Mouse (Mus musculus) NIH3T3 (cell line): ENCODE measurements at regions not wholly inside any gene's neighbourhood (a gene's known extent, or its start where the extent isn't known, plus 50 kb on each side); places are given as distances from the start of the nearest gene placed in this dataset.

Experiments used
- DNase-seq: peaks from one replicate; pipeline ENCODE4 v3.0.0-alpha.2; 2012; ENCODE audit warnings: low read depth

GRCm38 (mm10) chr14:76917139-76917929 is 119.2 kb upstream of the Ccdc122 start:
- DNase-seq: no peak

- DNase-seq: no peak
These were observed 122.7 kb upstream of the Ccdc122 start for GRCm38 (mm10) chr14:76913850-76914249.

- no peak for DNase-seq
These were observed 124.1 kb upstream of the Ccdc122 start for GRCm38 (mm10) chr14:76912301-76913001.

- DNase-seq: no peak
These were observed 125.3 kb upstream of the Ccdc122 start for GRCm38 (mm10) chr14:76911271-76911670.

- peak; percentile 57 for DNase-seq
These were observed 126.4 kb upstream of the Ccdc122 start for GRCm38 (mm10) chr14:76910186-76910585.

- no peak for DNase-seq
These were observed 128.6 kb upstream of the Ccdc122 start for GRCm38 (mm10) chr14:76907941-76908340.

- DNase-seq: peak; percentile 43
These were observed 133.4 kb upstream of the Ccdc122 start for GRCm38 (mm10) chr14:76902962-76903757.

GRCm38 (mm10) chr14:76901490-76901889 is 135.1 kb upstream of the Ccdc122 start:
- DNase-seq: no peak

- no peak for DNase-seq
These were observed 137.2 kb upstream of the Ccdc122 start for GRCm38 (mm10) chr14:76899331-76899730.

- no peak for DNase-seq
These were observed 148.9 kb upstream of the Ccdc122 start for GRCm38 (mm10) chr14:76887708-76888107.

- DNase-seq: no peak
These were observed 149.4 kb upstream of the Ccdc122 start for GRCm38 (mm10) chr14:76887201-76887600.

- DNase-seq: peak; percentile 32
These were observed 153.3 kb upstream of the Ccdc122 start for GRCm38 (mm10) chr14:76883231-76883651.

- DNase-seq: peak; percentile 61
These were observed 153.8 kb upstream of the Ccdc122 start for GRCm38 (mm10) chr14:76882711-76883171.

- DNase-seq: peak; percentile 66
These were observed 155.7 kb upstream of the Ccdc122 start for GRCm38 (mm10) chr14:76880851-76881250.

- DNase-seq: peak; percentile 64
These were observed 159.3 kb upstream of the Ccdc122 start for GRCm38 (mm10) chr14:76877306-76877705.

- DNase-seq: peak; percentile 77
These were observed 160.6 kb upstream of the Ccdc122 start for GRCm38 (mm10) chr14:76876015-76876414.

GRCm38 (mm10) chr14:76875266-76875900 is 161.2 kb upstream of the Ccdc122 start:
- peak; percentile 12 for DNase-seq

GRCm38 (mm10) chr14:76874542-76875265 is 161.9 kb upstream of the Ccdc122 start:
- peak; percentile 54 for DNase-seq

GRCm38 (mm10) chr14:76873684-76874083 is 162.9 kb upstream of the Ccdc122 start:
- peak; percentile 24 for DNase-seq

- no peak for DNase-seq
These were observed 163.6 kb upstream of the Ccdc122 start for GRCm38 (mm10) chr14:76872976-76873375.

GRCm38 (mm10) chr14:76872510-76872909 is 164.1 kb upstream of the Ccdc122 start:
- no peak for DNase-seq
